Mouse (Mus musculus) T-helper 17 cell (primary cell): ENCODE results near the gene Thap3.

ENCODE experiments used
- in situ Hi-C, 2 experiments: fragments of 300-600 bp; cut with MboI, MseI; formaldehyde crosslinking; loops; 1 replicate in 1 of 2; 2 replicates in 1 of 2; pipeline ENCODE4 v1.15.1; 2025; ENCODE audit warnings: high pct_unique_total_duplicates in 2 of 2

Gene Thap3

GRCm38 (mm10) chr4:151988342-151989109 is at the start of gene Thap3:
Gene Thap3 (minus strand): TSS chr4:151988997.
- in situ Hi-C loops: loop anchor here (25.0 kb wide), 2 partner anchors 1751 to 1974 kb away; partner anchors contain the start of genes A430005L14Rik (in 1 of the 2) and Eno1 (in 1 of the 2)

GRCm38 (mm10) chr4:152038225-152038984 is 49.6 kb upstream of the Thap3 start, which contains the start of gene Tas1r1:
Gene Tas1r1 (minus strand): TSS chr4:152038568.
- in situ Hi-C loops: loop anchor here in 1 of 2 experiments (10.0 kb wide), 1 partner anchor 1664 kb away; no protein-coding TSS in a partner anchor

- in situ Hi-C loops: loop anchor here in 1 of 2 experiments (10.0 kb wide), 1 partner anchor 1662 kb away; no protein-coding TSS in a partner anchor
Observed at GRCm38 (mm10) chr4:152036464-152036863, 47.7 kb upstream of the Thap3 start.

- in situ Hi-C loops: loop anchor here in 1 of 2 experiments (10.0 kb wide), 1 partner anchor 1658 kb away; no protein-coding TSS in a partner anchor
Observed at GRCm38 (mm10) chr4:152032922-152033321, 44.1 kb upstream of the Thap3 start.

GRCm38 (mm10) chr4:152029997-152030396 is 41.2 kb upstream of the Thap3 start:
- in situ Hi-C loops: loop anchor here (5.0 to 10.0 kb wide), 2 partner anchors 48 to 1655 kb away; no protein-coding TSS in a partner anchor

- in situ Hi-C loops: loop anchor here (5.0 kb wide), 1 partner anchor 47 kb away; no protein-coding TSS in a partner anchor
Observed at GRCm38 (mm10) chr4:152029087-152029486, 40.3 kb upstream of the Thap3 start.

- in situ Hi-C loops: loop anchor here (5.0 kb wide), 1 partner anchor 46 kb away; no protein-coding TSS in a partner anchor
Observed at GRCm38 (mm10) chr4:152028456-152028855, 39.7 kb upstream of the Thap3 start.

GRCm38 (mm10) chr4:152027524-152027923 is 38.7 kb upstream of the Thap3 start, which contains the start of gene Zbtb48:
Gene Zbtb48 (minus strand): TSS chr4:152027671.
- in situ Hi-C loops: loop anchor here (5.0 kb wide), 1 partner anchor 45 kb away; no protein-coding TSS in a partner anchor

GRCm38 (mm10) chr4:152026751-152027508 is 38.1 kb upstream of the Thap3 start:
- in situ Hi-C loops: loop anchor here (5.0 kb wide), 1 partner anchor 45 kb away; no protein-coding TSS in a partner anchor

- in situ Hi-C loops: no loop called here
Observed at GRCm38 (mm10) chr4:152024525-152024924, 35.7 kb upstream of the Thap3 start.

GRCm38 (mm10) chr4:152022506-152022905 is 33.7 kb upstream of the Thap3 start:
- in situ Hi-C loops: no loop called here

GRCm38 (mm10) chr4:152021568-152022097 is 32.8 kb upstream of the Thap3 start:
- in situ Hi-C loops: no loop called here

GRCm38 (mm10) chr4:152020024-152020423 is 31.2 kb upstream of the Thap3 start:
- in situ Hi-C loops: no loop called here

- in situ Hi-C loops: loop anchor here in 1 of 2 experiments (10.0 kb wide), 1 partner anchor 1224 kb away; no protein-coding TSS in a partner anchor
Observed at GRCm38 (mm10) chr4:152019073-152019472, 30.3 kb upstream of the Thap3 start.

GRCm38 (mm10) chr4:152013036-152013813 is 24.4 kb upstream of the Thap3 start:
- in situ Hi-C loops: loop anchor here in 1 of 2 experiments (5.0 to 10.0 kb wide), 3 partner anchors 151 to 1218 kb away; partner anchors contain the start of genes Camta1 and Vamp3

- in situ Hi-C loops: loop anchor here in 1 of 2 experiments (5.0 to 10.0 kb wide), 3 partner anchors 150 to 1217 kb away; partner anchors contain the start of genes Camta1 and Vamp3
Observed at GRCm38 (mm10) chr4:152012109-152012508, 23.3 kb upstream of the Thap3 start.

GRCm38 (mm10) chr4:152011171-152011760 is 22.5 kb upstream of the Thap3 start:
- in situ Hi-C loops: loop anchor here in 1 of 2 experiments (5.0 to 10.0 kb wide), 3 partner anchors 149 to 1216 kb away; partner anchors contain the start of genes Camta1 and Vamp3

GRCm38 (mm10) chr4:152010707-152011134 is 21.9 kb upstream of the Thap3 start:
- in situ Hi-C loops: loop anchor here in 1 of 2 experiments (5.0 to 10.0 kb wide), 3 partner anchors 148 to 1216 kb away; partner anchors contain the start of genes Camta1 and Vamp3
